Mouse (Mus musculus) kidney, embryonic 16.5 days (tissue): ENCODE data around the gene Gstp1. TPM values are rescaled to one million over a fixed set of nuclear protein-coding genes. Genes with fewer than 3 reads are reported as not detected.
"Not testable (repeated sequence)": the region's sequence is repeated elsewhere in the genome, so short reads cannot be mapped to it uniquely, and the experiment has no call there.

Experiments
- ATAC-seq: fragments of 200-750 bp; cut with Nextera tagmentation; 2 replicates; pipeline ENCODE4 v1.8.0; 2017; ENCODE audit warnings: moderate TSS enrichment; ENCODE audit not compliant: low FRiP score, low TSS enrichment
- H3K27ac ChIP-seq: fragments of 300-500 bp; sonication (generic); 2 replicates; pipeline ENCODE4 v1.5.1; 2014; ENCODE audit warnings: low read length
- H3K27me3 ChIP-seq: fragments of 300-500 bp; sonication (generic); 2 replicates; pipeline ENCODE4 v1.6.1; 2014; ENCODE audit warnings: low read length, control low read depth, mixed read lengths; ENCODE audit not compliant: insufficient read depth
- H3K36me3 ChIP-seq: fragments of 300-500 bp; sonication (generic); 2 replicates; pipeline ENCODE4 v1.6.1; 2014; ENCODE audit warnings: low read length, control low read depth, mixed read lengths; ENCODE audit not compliant: insufficient read depth
- H3K4me1 ChIP-seq: fragments of 300-500 bp; sonication (generic); 2 replicates; pipeline ENCODE4 v1.6.1; 2014; ENCODE audit warnings: low read length, control low read depth, mixed read lengths; ENCODE audit not compliant: insufficient read depth
- H3K4me2 ChIP-seq: fragments of 300-500 bp; sonication (generic); replicated peaks from 2 replicates; pipeline ENCODE4 v1.6.1; 2014; ENCODE audit warnings: low read depth, low read length
- H3K4me3 ChIP-seq: fragments of 300-500 bp; sonication (generic); 2 replicates; pipeline ENCODE4 v1.5.1; 2014; ENCODE audit warnings: mild to moderate bottlenecking, low read length
- H3K9ac ChIP-seq: fragments of 300-500 bp; sonication (generic); replicated peaks from 2 replicates; pipeline ENCODE4 v1.6.1; 2014; ENCODE audit warnings: low read length
- H3K9me3 ChIP-seq: fragments of 300-500 bp; sonication (generic); 2 replicates; pipeline ENCODE4 v1.6.1; 2016; ENCODE audit warnings: low read length, control low read depth
- WGBS: fragments of 180-500 bp; shearing (Covaris S2); extraction: QIAGEN DNeasy Blood & Tissue Kit; methylation state at CpG from one replicate; pipeline ENCODE4 v1.1.7; 2014; 5-methylcytosine and 5-hydroxymethylcytosine counted together
- polyA plus RNA-seq: library from polyadenylated mRNA; unstranded; fragments of >200 nt; fragmentation: Nextera tagmentation; extraction: Ambion mirVana; gene quantifications from 2 replicates; pipeline ENCODE4 v1.2.1, GENCODE M21; 2015

Gstp1 gene
- polyA plus RNA-seq, 1 experiment from 2014 or later: 526 TPM

DNA sequence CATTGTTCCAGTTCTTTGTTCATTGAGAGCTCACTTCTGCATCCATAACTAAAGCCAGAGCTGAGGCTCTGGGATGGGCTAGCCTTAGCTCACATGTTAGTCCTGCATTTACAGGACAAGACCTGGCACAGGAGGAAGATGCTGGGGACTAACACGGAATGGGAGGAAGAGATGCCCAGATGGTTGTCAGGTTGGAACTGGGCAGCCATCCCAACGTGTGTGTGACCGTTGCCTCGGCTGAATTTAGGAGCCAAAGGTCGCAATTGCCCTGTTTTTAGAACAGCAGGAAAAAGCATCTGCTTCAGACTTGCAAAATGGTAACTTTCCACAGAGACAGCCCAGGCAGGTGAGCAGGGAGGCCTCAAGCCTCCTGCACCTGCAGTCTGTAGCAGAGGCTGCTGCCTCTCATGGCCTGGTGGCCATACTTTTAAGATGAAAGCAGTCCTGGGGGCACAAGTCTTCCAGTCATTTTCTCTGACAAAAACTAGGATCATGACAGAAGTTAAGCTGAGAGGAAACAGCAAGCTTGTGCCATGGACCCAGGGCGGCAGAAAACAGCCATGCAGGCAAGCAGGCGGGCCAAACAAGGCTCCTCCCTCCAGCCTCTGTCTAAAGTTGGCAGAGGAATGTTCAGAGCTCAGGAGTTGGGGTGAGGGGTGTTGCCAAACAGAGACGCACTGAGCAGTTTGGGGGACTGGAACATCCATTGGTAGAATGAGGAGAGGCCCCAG, 17.6 kb upstream of the Gstp1 start:
- no peak for ATAC-seq

DNA sequence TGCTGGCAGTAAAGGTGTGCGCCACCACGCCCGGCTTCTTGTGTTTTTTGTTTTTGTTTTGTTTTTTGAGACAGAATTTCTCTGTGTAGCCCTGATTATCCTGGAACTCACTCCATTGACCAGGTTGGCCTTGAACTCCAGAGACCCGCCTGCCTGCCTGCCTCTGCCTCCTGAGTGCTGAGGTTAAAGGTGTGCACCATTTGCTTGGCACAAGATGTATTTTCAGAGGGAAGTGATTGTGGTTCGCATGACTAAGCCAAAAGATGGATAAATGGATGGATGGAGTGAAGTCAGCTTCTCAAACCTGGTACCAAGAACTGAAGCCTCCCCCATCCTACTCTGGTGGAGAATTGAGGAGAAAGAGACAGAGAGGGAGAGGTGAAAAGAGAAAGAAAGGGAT, 16.8 kb upstream of the Gstp1 start:
- Histone ChIP-seq H3K9me3 (no peaks in the 10 kb centered on the region; the same call in 1 of the 2 replicates), H3K36me3 (no peaks in the 10 kb centered on the region), H3K27me3 (no peaks in the 10 kb centered on the region), H3K9ac (no peak overlapping the region), H3K4me1 (no peaks in the 10 kb centered on the region), H3K4me2 (no peak overlapping the region), H3K27ac (no peak overlapping the region), H3K4me3 (no peak overlapping the region)
- no peak for ATAC-seq
- 91% methylated on average over 5 of the region's 5 CpGs for WGBS

More for the DNA sequence above, 17.6 kb upstream of the Gstp1 start:
- Histone ChIP-seq H3K4me1 (no peaks in the 10 kb centered on the region), H3K27me3 (no peaks in the 10 kb centered on the region), H3K9ac (no peak overlapping the region), H3K9me3 (no peaks in the 10 kb centered on the region; the same call in 1 of the 2 replicates), H3K4me2 (no peak overlapping the region), H3K4me3 (no peak overlapping the region), H3K36me3 (no peaks in the 10 kb centered on the region), H3K27ac (no peak overlapping the region)
- WGBS: 75% methylated on average over 8 of the region's 8 CpGs

DNA sequence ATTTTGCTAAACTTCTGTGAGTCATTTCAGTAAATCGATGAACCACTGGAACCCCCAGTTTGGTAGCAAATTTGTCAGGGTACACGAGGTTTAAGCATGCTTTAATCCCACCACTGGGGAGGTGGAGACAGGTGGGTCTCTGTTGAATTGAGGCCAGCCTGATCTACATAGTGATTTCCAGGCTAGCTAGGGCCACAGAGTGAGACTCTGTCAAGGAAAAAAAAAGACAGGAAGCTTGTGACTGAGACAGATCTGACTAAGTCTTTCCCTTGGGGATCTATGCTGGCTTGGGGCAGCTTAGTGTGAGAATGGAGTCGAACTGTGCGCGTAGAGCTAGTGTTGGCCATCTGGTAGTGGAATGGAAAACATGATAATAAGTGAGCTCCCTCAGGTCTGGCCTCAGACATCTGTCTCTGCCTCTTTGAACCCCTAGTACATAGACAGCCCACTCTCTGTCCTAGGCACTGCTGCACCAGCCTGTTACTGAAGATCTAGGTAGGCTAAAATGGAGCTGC, 14.8 kb upstream of the Gstp1 start:
- no peak for ATAC-seq
- Histone ChIP-seq H3K27me3 (no peaks in the 10 kb centered on the region), H3K4me1 (no peaks in the 10 kb centered on the region), H3K9ac (no peak overlapping the region), H3K4me2 (no peak overlapping the region), H3K27ac (no peak overlapping the region), H3K36me3 (no peaks in the 10 kb centered on the region), H3K9me3 (no peaks in the 10 kb centered on the region; the same call in 1 of the 2 replicates), H3K4me3 (no peak overlapping the region)
- 75% methylated on average over 5 of the region's 5 CpGs for WGBS

DNA sequence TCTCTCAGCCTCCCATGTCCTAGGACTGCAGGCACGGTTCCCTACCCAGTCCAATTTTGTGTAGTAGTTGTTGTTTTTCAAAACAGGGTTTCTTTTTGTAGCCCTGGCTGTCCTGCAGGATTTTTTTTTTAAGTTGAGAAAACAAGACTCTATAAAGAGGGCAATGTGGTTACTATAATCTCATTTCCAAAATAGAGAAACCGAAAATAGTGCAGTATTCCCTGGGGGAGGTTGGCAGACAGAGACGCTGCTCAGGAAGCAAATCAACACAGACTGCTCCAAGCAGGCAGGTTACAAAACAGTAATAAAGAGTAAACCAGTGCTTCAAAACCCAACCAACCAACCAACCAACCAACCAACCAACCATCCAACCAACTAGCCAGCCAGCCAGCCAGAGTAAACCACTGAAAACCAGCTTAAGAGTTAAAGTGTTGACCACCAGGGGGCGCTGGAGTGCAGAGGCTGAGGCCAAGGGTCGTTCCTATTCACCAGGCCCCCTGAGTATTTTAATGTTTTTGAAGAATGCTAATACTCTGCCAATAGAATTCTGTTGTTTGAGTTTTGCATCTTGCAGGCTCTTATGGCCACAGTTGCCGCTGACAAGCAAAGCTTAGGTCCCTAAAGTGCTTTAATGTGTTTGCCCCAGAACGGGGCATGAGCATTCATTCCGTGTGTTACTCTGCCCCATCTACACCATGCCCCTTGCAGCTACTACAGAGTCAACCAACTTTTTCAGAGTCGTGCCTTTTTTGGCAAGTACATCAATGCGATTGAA, 14.1 kb upstream of the Gstp1 start:
- 52% methylated on average over 10 of the region's 10 CpGs for WGBS
- H3K4me1 ChIP-seq: no peaks in the 10 kb centered on the region
- no peak overlapping the region for H3K27ac ChIP-seq
- H3K4me2 ChIP-seq: no peak overlapping the region
- no peaks in the 10 kb centered on the region; the same call in 1 of the 2 replicates for H3K9me3 ChIP-seq
- no peak for ATAC-seq
- H3K27me3 ChIP-seq: no peaks in the 10 kb centered on the region
- H3K9ac ChIP-seq: no peak overlapping the region
- H3K4me3 ChIP-seq: no peak overlapping the region
- no peaks in the 10 kb centered on the region for H3K36me3 ChIP-seq

DNA sequence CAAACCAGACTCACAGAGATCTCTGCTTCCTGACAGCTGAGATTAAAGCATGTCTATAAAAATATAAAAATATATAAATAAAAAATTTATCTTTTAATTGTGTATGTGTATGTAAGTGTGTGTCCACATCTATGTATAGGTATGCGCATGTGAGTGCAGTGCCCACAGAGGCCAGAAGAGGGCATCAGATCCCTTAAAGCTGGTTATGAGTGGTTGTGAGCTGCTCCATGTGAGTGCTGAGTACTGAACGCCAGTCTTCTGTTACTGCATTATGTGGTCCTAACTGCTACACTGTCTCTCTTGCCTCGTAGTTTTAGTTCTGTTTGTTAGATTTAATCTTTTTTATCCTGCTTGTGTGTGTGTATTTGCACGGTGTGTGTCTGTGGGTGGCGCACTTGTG, 13.2 kb upstream of the Gstp1 start:
- 91% methylated on average over 5 of the region's 5 CpGs for WGBS
- H3K4me3 ChIP-seq: no peak overlapping the region
- no peak overlapping the region for H3K4me2 ChIP-seq
- H3K36me3 ChIP-seq: no peaks in the 10 kb centered on the region
- H3K4me1 ChIP-seq: no peaks in the 10 kb centered on the region
- no peak overlapping the region for H3K27ac ChIP-seq
- no peak for ATAC-seq
- no peaks in the 10 kb centered on the region for H3K27me3 ChIP-seq
- H3K9me3 ChIP-seq: no peaks in the 10 kb centered on the region; the same call in 1 of the 2 replicates
- H3K9ac ChIP-seq: no peak overlapping the region

DNA sequence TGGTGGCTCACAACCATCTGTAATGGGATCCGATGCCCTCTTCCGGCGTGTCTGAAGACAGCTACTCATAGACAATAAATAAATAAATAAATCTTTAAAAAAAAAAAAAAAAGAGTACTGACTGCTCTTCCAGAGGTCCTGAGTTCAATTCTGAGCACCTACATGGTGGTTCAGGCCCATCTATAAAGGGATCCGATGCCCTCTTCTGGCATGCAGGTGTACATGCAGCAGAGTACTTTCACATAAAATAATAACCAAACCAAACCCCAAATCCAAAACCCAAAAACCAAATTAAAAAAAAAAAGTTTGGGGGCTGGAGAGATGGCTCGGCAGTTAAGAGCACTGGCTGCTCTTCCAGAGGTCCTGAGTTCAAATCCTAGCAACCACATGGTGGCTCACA, 11.3 kb upstream of the Gstp1 start:
- H3K27ac ChIP-seq, H3K4me2 ChIP-seq, ATAC-seq, H3K4me3 ChIP-seq, H3K9ac ChIP-seq, H3K9me3 ChIP-seq, H3K36me3 ChIP-seq, H3K27me3 ChIP-seq, H3K4me1 ChIP-seq: not testable (repeated sequence)
- whole genome bisulfite sequencing: 79% methylated on average over 5 of the region's 5 CpGs

DNA sequence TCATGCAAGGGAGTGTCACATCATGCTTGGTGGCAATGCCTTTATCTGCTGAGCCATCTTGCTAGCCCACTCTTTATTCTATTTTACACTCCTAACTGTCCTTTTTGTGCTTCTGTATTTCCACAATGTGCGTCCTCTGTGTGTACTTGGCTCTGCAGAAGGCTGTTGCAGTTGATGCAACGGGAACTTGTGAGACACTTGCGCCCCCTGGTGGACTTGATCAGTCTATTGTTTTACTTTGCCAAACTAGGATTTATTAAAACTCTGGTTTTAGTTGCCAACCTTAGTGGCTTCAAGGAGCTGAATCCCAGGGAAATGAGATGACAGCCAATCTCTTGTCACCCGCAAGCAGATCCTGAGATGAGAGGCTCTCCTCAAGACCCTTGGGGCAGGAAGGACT, 10.1 kb upstream of the Gstp1 start:
- Histone ChIP-seq H3K27me3 (no peaks in the 10 kb centered on the region), H3K27ac (no peak overlapping the region), H3K4me1 (no peaks in the 10 kb centered on the region), H3K9ac (no peak overlapping the region), H3K4me3 (no peak overlapping the region), H3K36me3 (no peaks in the 10 kb centered on the region), H3K4me2 (no peak overlapping the region), H3K9me3 (no peaks in the 10 kb centered on the region; the same call in 1 of the 2 replicates)
- 21% methylated on average over 4 of the region's 4 CpGs for WGBS
- ATAC-seq: no peak

DNA sequence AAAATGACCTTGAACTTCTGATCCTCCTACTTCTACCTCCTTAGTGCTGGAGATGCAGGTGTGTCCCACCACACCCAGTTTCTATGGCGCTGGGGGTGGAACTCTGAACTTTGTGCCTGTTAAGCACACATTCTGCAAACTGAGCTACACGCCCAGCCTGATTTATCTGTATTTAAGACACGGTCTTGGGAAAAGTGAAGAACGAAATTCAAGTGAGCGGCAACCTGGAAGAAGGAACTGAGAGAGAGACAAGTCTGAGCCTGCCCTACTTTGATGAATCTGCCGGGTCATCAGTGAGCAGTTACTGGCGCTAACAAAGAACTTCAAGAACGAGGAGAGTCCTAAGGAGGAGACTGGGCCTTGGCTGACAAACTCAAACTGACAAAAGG, 9.1 kb upstream of the Gstp1 start:
- no peak overlapping the region for H3K4me3 ChIP-seq
- ATAC-seq: no peak
- no peaks in the 10 kb centered on the region for H3K36me3 ChIP-seq
- no peak overlapping the region for H3K9ac ChIP-seq
- WGBS: 85% methylated on average over 8 of the region's 8 CpGs
- no peaks in the 10 kb centered on the region for H3K4me1 ChIP-seq
- no peaks in the 10 kb centered on the region; the same call in 1 of the 2 replicates for H3K9me3 ChIP-seq
- no peaks in the 10 kb centered on the region for H3K27me3 ChIP-seq
- H3K4me2 ChIP-seq: no peak overlapping the region
- no peak overlapping the region for H3K27ac ChIP-seq

DNA sequence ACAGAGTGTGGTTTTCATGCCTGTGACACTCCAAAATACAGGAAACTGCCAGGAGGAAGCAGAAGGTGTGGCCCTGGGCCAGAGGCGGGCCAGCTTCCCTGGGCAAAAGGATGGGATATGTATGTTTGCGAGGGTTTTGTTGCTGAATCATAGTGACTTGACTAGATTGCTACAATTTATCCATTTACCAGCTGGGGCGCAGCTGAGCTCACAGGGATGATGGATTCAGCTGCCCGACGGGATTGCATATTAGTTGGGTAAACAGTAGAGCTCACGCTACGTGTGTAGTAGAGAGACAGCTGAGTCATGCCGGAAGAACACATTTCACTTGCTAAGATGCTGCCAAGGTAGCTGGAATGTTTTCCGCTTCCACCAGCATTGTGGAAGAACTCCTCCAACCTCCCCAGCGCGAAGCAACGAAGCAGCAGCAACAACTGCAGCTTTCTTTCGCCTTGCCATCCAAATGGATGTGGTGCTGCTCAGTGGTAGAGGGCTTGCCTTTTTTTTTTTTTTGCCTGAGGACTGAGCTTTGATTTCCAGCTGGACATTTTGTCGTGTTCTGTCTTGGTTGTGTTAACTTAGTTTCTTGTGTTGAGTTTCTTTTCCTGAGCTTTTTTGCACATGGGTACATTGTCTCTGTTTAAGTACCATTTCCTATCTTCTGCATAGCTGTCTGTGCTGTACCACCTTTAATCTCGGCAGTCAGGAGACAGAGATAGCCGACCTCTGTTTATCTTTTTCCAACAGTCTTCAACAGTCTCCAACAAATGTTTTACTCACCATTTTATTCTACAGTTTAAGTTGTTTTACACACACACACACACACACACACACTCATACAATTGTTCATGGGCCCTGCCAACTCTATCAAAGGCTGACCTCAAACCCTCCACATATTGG, 8.4 kb upstream of the Gstp1 start, which contains the start of gene Gstp2:
Gene Gstp2 (minus strand): TSS at position 58 of the 900 bp plus-strand sequence.
- WGBS: 45% methylated on average over 16 of the region's 16 CpGs
- Histone ChIP-seq H3K4me2 (peak within 1 kb of the TSS; percentile 33), H3K4me1 (no peaks in the 10 kb centered on the region), H3K9ac (no peak within 1 kb of the TSS), H3K36me3 (no peaks in the 10 kb centered on the region), H3K27me3 (no peaks in the 10 kb centered on the region), H3K9me3 (no peaks in the 10 kb centered on the region; the same call in 1 of the 2 replicates), H3K27ac (no peak within 1 kb of the TSS; the same call in 1 of the 2 replicates), H3K4me3 (no peak within 1 kb of the TSS)
- no peak for ATAC-seq
